14 mouse cellular contexts compared by ENCODE assay signal in the genomic region with DNA sequence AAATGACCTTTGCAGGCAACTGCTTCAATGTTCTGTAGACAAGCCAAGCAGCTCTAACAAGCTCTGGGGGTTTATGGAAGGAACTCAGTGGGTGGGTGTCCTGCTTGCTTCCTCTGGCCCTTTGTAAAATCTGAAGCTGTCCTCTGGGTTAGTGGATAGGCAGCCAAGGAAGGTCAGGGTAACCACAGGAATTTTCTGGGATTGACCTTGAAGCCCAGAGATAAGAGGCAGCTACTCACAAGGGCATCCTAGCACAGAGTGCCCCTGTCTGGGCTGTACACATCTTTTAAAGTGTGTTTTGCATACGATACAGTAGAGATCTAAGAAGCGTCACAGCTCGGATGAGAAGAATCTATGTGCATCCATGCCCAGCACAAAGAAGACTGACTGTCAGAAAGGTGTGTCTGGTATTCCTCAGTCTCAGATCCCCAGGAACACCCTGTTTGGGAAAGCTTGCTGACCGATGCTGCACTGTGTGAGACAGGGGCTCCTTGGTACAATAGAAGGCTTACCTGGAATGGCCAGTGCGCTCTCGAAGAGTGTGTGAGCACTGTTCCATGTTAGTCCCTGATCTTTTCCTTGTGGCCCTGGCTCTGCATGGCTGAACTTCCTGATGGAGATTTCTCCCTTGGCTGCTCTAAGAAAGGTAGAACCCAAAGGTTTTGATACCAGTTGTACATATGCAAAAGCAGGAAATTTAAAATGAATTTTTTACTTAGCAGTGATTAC.
"Had no signal": no experiment of that assay in that cellular context is flagged by ENCODE, and none has a peak within 500 bp of the region (broad histone marks: within the 10 kb centered on the region; RNA-seq: fewer than 3 reads in every experiment).

No protein-coding gene starts in this region.

- ATAC-seq: intestine, embryonic 16.5 days; liver, embryonic 12.5 days had no signal

- H3K9ac ChIP-seq: limb, embryonic 15.5 days; liver, embryonic 12.5 days; lung, embryonic 14.5 days; neural tube, embryonic 15.5 days had no signal

- DNase-seq: left cerebral cortex, postnatal 4 days; lung, embryonic 14.5 days; midbrain, embryonic 14.5 days; retina, postnatal 1 day; right cerebral cortex, postnatal 4 days; spleen, adult 18-20 months; thymus, adult 18-20 months; thymus, postnatal 14 days had no signal

- H3K4me2 ChIP-seq: limb, embryonic 15.5 days; liver, embryonic 12.5 days; lung, embryonic 14.5 days; neural tube, embryonic 15.5 days had no signal

- H3K27ac ChIP-seq: kidney, postnatal 0 days; limb, embryonic 15.5 days; liver, embryonic 12.5 days; neural tube, embryonic 15.5 days had no signal

- H3K4me3 ChIP-seq: limb, embryonic 15.5 days; liver, embryonic 12.5 days; myocyte; neural tube, embryonic 15.5 days had no signal

- H3K27me3 ChIP-seq: liver, embryonic 12.5 days; neural tube, embryonic 15.5 days had no signal

- H3K4me1 ChIP-seq: limb, embryonic 15.5 days; liver, embryonic 12.5 days had no signal

- H3K36me3 ChIP-seq: liver, embryonic 12.5 days; neural tube, embryonic 15.5 days had no signal

- H3K9me3 ChIP-seq: limb, embryonic 15.5 days; liver, embryonic 12.5 days; neural tube, embryonic 15.5 days had no signal
